Mouse (Mus musculus) heart, adult 2 months (tissue): ENCODE measurements around the gene Faf1.

ENCODE experiments used
- CTCF ChIP-seq: fragments of 200-600 bp; IDR thresholded peaks from 2 replicates; pipeline ENCODE4 v1.8.1; 2022; ENCODE audit warnings: antibody characterized with exemption, mild to moderate bottlenecking, moderate library complexity
- POLR2A ChIP-seq: fragments of 200-500 bp; IDR thresholded peaks from 2 replicates; pipeline ENCODE4 v1.6.1; 2011; ENCODE audit warnings: mild to moderate bottlenecking, low read depth, low read length, control low read depth; ENCODE audit not compliant: insufficient read depth

GRCm38 (mm10) chr4:109666461-109667269 lies 9.7 kb upstream of the Faf1 start, which contains the start of gene Cdkn2c:
- TF ChIP-seq CTCF: peak; percentile 35; the same call in 1 of the 2 replicates
- TF ChIP-seq POLR2A: peak; percentile 84
